Mouse (Mus musculus) cerebellum, adult (tissue): ENCODE results near the gene Jag1.

Experiments used
- ATAC-seq: cut with Nextera tagmentation; 2 replicates; pipeline ENCODE4 v1.9.2; 2017; ENCODE audit warnings: mild to moderate bottlenecking, moderate library complexity, mixed read lengths; ENCODE audit not compliant: insufficient number of reproducible peaks, low FRiP score, low TSS enrichment

Jag1 gene

GRCm38 (mm10) chr2:137107203-137107602, 9.2 kb downstream of the Jag1 start:
- ATAC-seq = no peak

- ATAC-seq = no peak
Observed at GRCm38 (mm10) chr2:137101074-137101473, 15.4 kb downstream of the Jag1 start.

- ATAC-seq = no peak
Observed at GRCm38 (mm10) chr2:137099211-137099734, 17.2 kb downstream of the Jag1 start.

DNA sequence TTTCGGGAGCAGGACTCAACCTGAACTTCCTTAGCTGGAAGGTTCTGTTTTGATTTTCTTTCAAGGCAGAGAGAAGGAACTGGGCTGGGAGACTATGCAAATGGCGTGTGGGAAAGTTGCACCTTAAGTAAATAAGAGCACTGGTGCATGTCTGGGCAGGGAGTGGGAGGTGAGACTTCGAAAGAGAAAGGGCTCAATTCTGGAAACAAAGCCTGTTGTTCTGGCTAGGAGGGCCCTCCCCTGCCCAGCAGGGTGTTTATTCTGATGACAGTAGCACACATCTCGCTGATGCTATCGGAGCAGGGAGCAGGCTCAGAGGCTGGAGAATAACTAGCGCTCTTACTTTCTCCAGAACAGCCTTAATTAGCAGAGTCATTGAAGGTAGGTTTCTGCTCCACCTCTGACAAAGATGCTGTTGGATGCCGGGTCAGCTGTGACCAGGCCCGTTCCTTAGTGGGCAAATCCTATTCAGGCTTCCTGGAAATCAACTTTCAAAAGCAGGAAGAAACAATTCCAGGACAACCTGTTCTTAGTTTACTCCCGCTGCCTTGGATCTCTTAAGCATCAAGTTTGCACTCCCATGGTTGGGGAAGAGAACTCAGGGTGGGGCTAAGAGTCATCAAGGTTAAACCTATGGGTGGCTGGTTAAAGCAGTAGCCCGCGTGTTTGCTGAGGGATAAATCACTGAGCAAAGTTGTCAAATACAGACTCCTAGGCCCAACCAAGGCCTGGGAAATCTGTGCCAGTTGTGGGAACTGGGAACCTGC, 18.0 kb downstream of the Jag1 start:
- ATAC-seq = no peak

GRCm38 (mm10) chr2:137096981-137097460, 19.4 kb downstream of the Jag1 start:
- ATAC-seq = no peak

DNA sequence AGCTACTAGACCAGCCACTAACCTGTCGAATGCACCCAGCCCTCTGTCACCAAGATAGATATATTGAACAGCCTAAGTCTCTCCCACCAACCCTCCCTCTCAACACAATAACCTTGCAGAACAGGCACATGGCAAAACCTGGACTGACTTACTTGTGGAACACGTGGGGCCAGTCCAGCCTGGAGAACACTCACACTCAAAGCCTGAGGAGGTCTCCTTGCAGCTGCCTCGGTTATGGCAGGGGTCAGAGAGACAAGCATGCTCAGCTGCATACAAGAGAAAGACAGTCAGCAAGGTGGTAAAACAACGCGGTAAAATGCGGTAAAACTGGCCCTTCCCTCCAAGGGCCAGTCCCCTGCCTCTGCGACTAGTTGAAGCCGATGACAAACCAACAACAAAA, 22.1 kb downstream of the Jag1 start:
- ATAC-seq = no peak

DNA sequence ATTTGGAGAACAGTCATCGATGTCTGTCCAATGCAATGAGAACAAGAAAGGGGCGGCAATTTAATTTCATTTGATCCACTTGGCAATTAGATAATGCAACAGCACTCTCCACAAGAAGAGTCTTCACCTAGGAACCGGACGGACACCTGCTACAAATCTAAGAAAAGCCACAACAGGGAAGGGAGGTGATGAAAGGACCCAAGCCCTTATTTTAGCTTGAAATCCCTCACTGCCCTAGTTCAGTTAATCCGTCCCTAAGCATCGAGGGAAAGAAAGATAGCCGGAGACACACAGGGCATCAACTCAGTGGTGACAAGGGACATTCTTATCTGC, 23.2 kb downstream of the Jag1 start:
- ATAC-seq = no peak

DNA sequence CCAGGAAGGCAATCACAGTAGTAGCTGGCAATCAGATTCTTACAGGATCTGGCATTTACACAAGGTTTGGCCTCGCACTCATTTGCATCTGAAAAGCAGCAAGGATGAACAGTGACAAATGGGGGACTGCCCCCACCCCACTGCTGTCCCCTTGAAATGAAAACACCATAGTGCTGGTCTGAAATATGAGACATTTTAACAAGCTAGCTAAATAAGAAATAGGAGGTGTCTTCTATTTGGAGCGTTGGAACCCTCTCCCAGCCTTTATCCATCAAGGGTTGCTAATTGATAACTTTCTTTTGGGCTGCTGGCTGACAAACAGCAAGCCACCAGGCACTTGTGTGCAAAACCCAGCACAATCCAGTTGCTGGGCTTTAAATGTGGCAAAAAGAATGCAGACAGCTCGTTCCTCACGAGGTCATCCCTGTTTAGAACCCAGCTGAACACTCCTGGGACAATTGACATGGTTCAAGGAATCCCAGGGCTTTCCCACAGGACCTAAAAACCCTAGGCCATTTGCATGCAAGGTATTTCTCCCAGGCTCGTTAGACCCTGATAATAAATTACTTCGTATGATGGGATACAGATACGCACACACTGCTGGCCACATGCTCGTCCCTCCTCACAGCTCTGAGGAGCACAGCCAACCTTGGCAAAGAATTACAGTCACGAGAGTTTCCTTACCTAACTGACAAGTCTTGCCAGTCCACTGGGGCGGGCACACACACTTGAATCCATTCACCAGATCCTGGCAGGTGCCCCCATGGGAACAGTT, 23.7 kb downstream of the Jag1 start:
- ATAC-seq = no peak

GRCm38 (mm10) chr2:137091766-137092522, 24.5 kb downstream of the Jag1 start:
- no peak for ATAC-seq

- ATAC-seq = no peak
Observed at GRCm38 (mm10) chr2:137087705-137088104, 28.7 kb downstream of the Jag1 start.

DNA sequence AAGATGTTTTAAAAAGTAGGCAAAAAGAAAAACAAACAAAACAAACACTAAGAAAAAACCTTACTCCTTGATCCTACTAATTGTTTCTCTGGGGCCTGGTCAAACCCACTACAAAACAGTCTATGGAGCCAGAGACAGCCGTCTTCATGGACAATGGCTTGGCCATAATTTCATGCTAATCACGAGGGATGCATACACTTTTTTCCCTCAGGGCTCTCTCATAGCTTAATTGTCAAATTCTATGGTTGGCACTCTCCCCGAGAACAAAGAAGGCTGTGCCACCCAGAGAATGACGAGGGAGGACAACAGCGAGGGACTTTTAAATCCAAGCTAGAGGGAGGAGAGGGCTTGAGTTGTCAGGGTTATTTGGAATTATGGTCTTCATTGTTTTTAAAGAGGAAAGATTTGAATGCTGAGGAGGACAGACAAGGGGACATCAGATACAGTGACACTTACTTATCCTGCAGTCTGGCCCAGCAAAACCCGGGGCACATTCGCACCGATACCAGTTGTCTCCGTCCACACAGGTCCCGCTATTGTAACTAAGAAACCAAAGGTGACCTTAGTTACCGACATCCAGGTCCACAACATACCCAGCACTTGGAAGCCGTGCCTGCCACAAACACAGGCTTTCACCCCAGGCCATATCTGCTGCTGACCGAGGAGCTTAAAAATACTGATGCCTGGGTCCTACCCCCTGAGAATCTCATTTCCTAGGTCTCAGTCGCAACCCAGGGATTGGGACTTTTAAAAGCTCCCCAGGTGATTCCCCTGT, 29.6 kb downstream of the Jag1 start:
- ATAC-seq = no peak

GRCm38 (mm10) chr2:137085257-137085656, 31.2 kb downstream of the Jag1 start:
- ATAC-seq = no peak

- ATAC-seq = no peak
Observed at GRCm38 (mm10) chr2:137082896-137083620, 33.4 kb downstream of the Jag1 start.

- ATAC-seq = no peak
Observed at GRCm38 (mm10) chr2:137081001-137081400, 35.4 kb downstream of the Jag1 start.

- ATAC-seq = no peak
Observed at GRCm38 (mm10) chr2:137080468-137080867, 36.0 kb downstream of the Jag1 start.

DNA sequence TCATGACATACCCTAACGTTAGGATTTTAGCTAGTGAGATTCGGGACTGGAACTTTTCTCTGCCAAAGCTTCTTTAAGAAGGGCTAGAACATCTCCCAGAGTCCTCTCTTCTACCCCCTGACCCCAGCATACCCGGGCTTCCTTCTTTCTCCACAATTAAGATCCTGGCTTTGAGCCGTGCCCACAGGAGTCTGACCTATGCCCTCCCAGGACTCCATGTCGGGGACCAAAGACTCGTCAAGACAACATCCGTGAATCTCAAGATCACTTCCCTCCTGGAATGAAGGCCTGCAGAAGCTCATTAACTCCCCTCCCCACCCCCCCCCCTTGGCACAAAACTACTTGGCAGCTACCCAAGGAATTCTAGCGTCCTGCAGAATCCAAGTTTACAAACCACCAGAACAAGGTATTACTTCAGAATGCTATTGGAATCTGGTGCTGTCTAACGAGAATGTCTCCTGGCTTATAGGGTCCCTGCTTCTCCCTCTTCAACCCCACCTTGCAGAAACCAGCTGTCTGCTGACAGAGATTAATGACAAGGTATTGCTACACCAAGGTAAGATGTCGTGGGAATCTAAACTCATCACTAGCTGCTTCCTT, 36.6 kb downstream of the Jag1 start:
- ATAC-seq = no peak

DNA sequence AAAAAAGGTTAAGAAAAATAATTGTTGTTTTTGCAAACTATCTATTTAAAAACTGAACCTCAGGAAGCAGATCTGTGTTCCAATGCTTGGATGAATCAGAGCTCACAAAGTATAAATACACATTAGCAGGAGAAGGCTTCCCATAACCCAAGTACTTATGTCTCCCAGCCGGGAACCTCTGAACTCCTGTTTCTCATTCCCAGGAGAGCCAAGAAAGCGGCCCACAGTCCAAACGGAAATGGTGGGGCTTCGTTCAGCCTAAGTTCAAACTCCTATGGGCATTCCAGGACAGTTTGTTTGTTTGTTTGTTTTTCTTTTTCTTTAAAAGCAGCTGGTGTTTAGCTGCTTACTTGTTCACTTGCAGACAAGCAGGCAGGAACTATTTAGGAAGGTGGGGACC, 37.7 kb downstream of the Jag1 start:
- no peak for ATAC-seq

GRCm38 (mm10) chr2:137074313-137074620, 42.2 kb downstream of the Jag1 start:
- ATAC-seq = no peak
